Mouse (Mus musculus) T-cell, adult 66 days (primary cell): ENCODE measurements around the gene Slmap. TPM values are rescaled to one million over a fixed set of nuclear protein-coding genes. Genes with fewer than 3 reads are reported as not detected.

Source experiments
- total RNA-seq, 2 experiments: library from RNA; stranded (reverse); gene quantifications; 3 replicates in 1 of 2; 4 replicates in 1 of 2; pipeline ENCODE4 v1.2.4; 2023

Gene Slmap
- total RNA-seq, result 10 to 100 TPM; 66.4 to 69.9 TPM

DNA sequence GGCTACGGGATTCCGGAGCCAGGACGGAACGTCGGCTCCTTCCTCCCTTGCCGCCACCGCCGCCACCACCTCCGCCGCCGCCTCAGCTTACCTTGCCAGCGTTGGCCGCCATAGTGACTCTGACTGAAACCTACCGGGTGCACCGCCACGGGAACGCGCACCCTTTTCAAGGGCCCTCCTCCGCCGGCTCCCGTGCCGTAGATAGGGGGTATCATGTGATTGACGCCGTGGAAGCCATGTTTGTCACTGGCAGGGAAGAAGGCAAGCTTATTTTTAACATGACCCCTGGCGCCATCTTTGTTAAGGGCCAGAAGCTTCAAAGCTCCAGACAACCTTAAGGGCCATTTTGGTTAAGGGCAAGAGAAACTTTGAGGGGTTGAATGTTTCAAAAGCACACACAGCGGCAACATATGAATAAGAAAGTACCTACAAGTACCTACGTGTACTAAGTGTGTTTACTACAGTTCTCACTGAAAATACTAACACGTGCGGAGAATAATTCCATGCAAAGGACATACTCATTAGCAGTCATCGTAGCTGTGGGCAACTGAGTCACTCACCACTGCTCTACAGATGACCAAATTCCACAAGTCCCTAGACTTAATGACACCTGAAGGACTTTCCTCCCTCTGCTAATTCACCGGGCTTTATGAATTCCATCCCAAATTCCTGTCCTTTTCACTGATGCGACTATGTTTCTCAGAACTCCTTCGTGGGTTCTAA, at the start of gene Slmap:
TSS of gene Slmap (minus strand) at position 175 of the 723 bp plus-strand sequence.

DNA sequence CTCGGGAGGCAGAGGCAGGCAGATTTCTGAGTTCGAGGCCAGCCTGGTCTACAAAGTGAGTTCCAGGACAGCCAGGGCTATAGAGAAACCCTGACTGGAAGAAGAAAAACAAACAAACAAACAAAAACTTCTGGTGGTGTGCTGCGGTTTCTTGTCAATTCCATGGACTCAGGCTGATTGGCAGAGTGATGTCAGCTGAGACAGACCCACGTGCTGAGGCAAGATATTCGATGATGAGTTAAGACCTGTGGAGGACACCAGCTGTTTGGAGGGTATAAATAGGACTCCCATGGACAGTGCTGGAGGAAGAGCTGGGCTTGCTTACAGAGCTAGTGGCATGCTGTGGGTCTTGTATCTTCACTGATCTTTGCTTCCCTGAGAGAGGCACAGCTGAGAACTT, 38.8 kb upstream of the Slmap start, which contains the start of gene Dennd6a:
TSS of gene Dennd6a (plus strand) at position 301 of the 400 bp plus-strand sequence.

Other genes with a start within 250 kb of the Slmap start
- gene Dennd6a, start 38.9 kb upstream of the Slmap start, total RNA-seq, result 10 to 100 TPM; 28.8 to 31.3 TPM
- gene Arf4, start 103.1 kb upstream of the Slmap start, total RNA-seq, result 100 to 1,000 TPM; 234 TPM
- gene Pde12, start 135.0 kb upstream of the Slmap start, total RNA-seq, result 10 to 100 TPM; 13.5 to 13.7 TPM
- gene Dnah12, start 158.3 kb upstream of the Slmap start, total RNA-seq, result under 1 TPM; 0.09 to 0.15 TPM